Mouse (Mus musculus): Measurements from ENCODE around the gene Wwtr1. TPM values are rescaled to one million over a fixed set of nuclear protein-coding genes. Genes with fewer than 3 reads are reported as not detected.

The Wwtr1 gene
- polyA plus RNA-seq, 1 experiment from 2014 or later: 11.5 TPM

DNA sequence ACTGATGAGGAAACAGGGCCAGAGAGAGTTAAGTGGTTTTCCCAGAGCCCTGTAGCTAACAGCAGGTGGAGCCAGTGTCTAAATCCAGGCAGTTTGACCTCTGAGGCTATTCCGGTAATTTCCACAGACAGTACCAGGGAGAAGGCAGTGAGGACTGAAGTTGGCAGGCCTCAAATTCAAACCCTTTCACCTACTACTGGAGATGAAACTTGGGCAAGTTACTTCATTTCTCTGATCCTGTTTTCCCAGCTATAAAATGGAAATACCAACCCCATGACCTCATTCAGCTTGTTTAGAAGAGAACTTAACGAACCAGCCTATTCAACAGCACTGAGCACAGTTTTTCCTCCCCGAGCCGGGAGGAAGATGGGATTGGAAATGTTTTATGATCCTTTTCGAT is 105.4 kb downstream of the Wwtr1 start:
- H3K36me3 ChIP-seq (replicated peaks): no peaks in the 10 kb centered on the region
- H3K4me1 ChIP-seq: peaks cover 28% of the 10 kb centered on the region
- H3K27me3 ChIP-seq: no peaks in the 10 kb centered on the region
- peak; percentile 39; the same call in 1 of the 2 replicates for ATAC-seq (ENCODE audit: low FRiP score)
- no peak overlapping the region for H3K4me3 ChIP-seq (replicated peaks)
- H3K9me3 ChIP-seq: no peaks in the 10 kb centered on the region
- H3K4me2 ChIP-seq: 0 out of 2 replicates have a peak overlapping the region, but pooled peaks have one; percentile 45
- peak overlapping the region; percentile 88 for H3K27ac ChIP-seq
- 6% methylated on average over 5 of the region's 5 CpGs for WGBS
- no peak overlapping the region for H3K9ac ChIP-seq

DNA sequence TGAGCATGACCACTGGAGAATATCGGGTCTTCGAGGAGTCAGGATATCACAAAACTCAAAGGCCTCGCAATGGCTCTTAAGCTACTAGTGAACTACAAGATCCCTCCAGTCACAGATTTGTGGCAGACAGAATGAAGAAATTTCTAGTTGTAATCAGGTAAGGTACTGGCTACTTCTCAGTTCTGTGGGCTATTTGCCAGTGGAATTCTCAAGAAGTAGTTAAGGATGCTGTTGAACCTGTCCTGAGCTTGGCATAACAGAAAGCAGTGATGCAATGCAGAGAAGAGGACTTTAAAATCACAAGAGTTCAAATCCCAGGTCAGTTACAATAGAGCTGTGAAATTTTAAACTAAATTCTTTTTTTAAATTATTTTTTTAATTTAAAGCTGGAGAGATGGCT is 106.4 kb downstream of the Wwtr1 start:
- Histone ChIP-seq H3K9ac (no peak overlapping the region), H3K9me3 (no peaks in the 10 kb centered on the region), H3K36me3 (replicated peaks) (no peaks in the 10 kb centered on the region), H3K27ac (no peak overlapping the region), H3K4me1 (peaks cover 28% of the 10 kb centered on the region), H3K4me3 (replicated peaks) (no peak overlapping the region), H3K27me3 (no peaks in the 10 kb centered on the region), H3K4me2 (no peak overlapping the region)
- ATAC-seq (ENCODE audit: low FRiP score): no peak
- WGBS: 96% methylated on average over 3 of the region's 3 CpGs

DNA sequence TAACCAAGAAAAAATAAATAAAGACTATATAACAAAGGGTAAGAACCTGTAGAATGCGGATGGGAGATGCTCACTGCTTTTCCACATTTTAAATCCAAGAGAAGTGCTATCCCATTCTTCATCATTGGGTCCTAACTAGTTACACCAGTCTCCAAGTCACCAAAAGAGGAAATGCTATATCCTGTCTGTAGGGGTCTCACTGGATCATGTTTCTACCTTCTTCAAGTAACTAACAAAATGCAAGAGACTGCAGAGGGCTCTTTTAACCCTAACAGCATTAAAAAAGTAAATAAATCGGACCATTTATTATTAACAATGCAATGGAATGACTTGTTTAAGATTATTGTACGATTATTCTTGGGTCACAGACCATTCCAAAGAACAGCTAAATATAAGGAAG is 109.4 kb downstream of the Wwtr1 start:
- peaks cover 11% of the 10 kb centered on the region for H3K4me1 ChIP-seq
- 74% methylated on average over 3 of the region's 3 CpGs for WGBS
- no peak overlapping the region for H3K9ac ChIP-seq
- no peak for ATAC-seq (ENCODE audit: low FRiP score)
- no peaks in the 10 kb centered on the region for H3K9me3 ChIP-seq
- H3K4me2 ChIP-seq: no peak overlapping the region
- H3K27ac ChIP-seq: no peak overlapping the region
- H3K4me3 ChIP-seq (replicated peaks): no peak overlapping the region
- no peaks in the 10 kb centered on the region for H3K27me3 ChIP-seq
- H3K36me3 ChIP-seq (replicated peaks): no peaks in the 10 kb centered on the region

DNA sequence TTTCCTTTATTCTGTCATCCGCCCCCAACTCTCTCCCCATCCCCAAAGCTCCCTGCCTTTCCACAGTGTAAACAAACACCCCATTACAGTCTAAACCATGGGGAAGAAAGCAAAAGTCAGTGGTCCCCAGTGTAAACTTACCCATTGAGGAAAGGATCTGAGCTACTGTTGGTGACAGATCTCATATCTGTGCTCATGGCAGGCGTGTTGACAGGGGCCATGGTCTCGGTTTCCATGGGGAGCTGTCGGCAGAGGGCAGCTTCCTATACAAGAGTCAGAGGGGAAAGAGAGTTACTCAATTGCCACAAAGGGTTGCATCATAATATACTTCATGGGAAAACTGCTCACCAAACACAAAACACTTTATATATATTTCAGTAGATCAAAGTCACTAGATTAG is 112.4 kb downstream of the Wwtr1 start:
- no peak for ATAC-seq (ENCODE audit: low FRiP score)
- Histone ChIP-seq H3K36me3 (replicated peaks) (0 out of 2 replicates have a peak, but pooled peaks cover 5% of the 10 kb centered on the region), H3K4me1 (no peaks in the 10 kb centered on the region), H3K9ac (no peak overlapping the region), H3K27me3 (no peaks in the 10 kb centered on the region), H3K4me2 (no peak overlapping the region), H3K9me3 (no peaks in the 10 kb centered on the region), H3K4me3 (replicated peaks) (no peak overlapping the region), H3K27ac (no peak overlapping the region)
- WGBS: 90% methylated on average over 4 of the region's 4 CpGs

DNA sequence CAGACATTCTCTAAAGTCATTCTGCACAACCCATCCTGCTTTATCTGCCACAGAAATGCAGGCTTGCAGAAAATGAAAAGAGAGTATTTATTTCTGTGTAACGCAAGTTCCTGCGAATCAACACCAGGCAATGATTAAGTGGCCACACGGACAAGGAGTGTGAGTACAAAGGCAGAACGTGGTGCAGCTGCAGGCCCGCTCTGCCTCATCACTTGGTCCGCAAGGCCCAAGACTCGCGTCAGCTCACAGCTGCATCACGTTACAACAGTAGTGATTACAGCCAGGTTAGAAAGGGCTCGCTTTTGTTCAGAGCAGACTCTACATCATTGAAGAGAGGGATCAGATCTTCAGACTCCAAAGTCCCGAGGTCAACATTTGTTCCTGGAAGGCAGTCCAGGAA is 117.1 kb downstream of the Wwtr1 start:
- H3K27me3 ChIP-seq: no peaks in the 10 kb centered on the region
- 59% methylated on average over 11 of the region's 11 CpGs for WGBS
- H3K36me3 ChIP-seq (replicated peaks): 0 out of 2 replicates have a peak, but pooled peaks cover 5% of the 10 kb centered on the region
- no peaks in the 10 kb centered on the region for H3K4me1 ChIP-seq
- no peak overlapping the region for H3K4me3 ChIP-seq (replicated peaks)
- no peak overlapping the region for H3K27ac ChIP-seq
- H3K4me2 ChIP-seq: no peak overlapping the region
- no peak overlapping the region for H3K9ac ChIP-seq
- no peak for ATAC-seq (ENCODE audit: low FRiP score)
- H3K9me3 ChIP-seq: no peaks in the 10 kb centered on the region

DNA sequence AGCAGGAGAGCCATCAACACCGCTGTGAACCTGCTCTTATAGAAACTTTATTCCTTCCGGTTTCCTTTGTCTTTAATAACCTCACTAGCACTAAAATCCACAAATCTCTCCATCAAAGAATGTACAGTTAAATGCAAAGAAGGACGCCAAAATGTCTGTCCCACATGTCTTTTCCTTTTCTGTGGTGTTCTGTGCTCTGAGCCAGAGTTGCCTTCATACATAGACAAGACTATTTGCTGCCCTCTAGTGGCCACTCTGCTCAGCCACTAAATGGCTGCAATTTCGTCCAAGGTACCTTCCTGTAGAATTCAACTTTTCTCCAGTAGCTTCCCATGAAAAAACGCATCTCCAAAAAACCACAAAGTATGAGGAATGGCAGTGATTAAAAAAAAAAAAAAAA is 127.3 kb downstream of the Wwtr1 start:
- WGBS: 37% methylated on average over 5 of the region's 5 CpGs
- no peaks in the 10 kb centered on the region for H3K9me3 ChIP-seq
- H3K4me1 ChIP-seq: no peaks in the 10 kb centered on the region
- no peak overlapping the region for H3K9ac ChIP-seq
- no peak overlapping the region for H3K4me3 ChIP-seq (replicated peaks)
- no peaks in the 10 kb centered on the region for H3K27me3 ChIP-seq
- H3K36me3 ChIP-seq (replicated peaks): no peaks in the 10 kb centered on the region
- ATAC-seq (ENCODE audit: low FRiP score): 0 out of 2 replicates have a peak, but pooled peaks have one; percentile 63
- no peak overlapping the region for H3K27ac ChIP-seq
- no peak overlapping the region for H3K4me2 ChIP-seq

DNA sequence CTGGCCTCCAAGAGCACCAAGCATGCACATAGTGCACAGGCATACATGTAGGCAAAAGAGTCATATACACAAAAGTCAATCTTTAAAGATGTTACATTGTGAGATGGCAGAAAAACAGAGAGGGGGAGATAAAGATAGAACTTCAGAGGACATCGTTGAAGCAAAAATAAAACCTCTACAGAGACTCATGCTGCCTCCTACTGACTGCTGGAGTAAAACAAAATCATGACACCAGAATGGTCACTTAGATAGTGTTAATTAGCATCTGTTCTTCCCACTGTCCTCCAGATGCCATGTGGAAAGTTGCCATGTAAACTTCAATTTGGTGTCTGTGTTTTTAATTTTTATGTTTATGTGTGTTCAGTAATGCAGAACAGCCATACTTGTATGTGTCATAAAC is 127.8 kb downstream of the Wwtr1 start:
- H3K4me1 ChIP-seq: no peaks in the 10 kb centered on the region
- H3K9ac ChIP-seq: no peak overlapping the region
- WGBS: 63% methylated on average over 1 of the region's 1 CpGs
- no peak for ATAC-seq (ENCODE audit: low FRiP score)
- no peaks in the 10 kb centered on the region for H3K9me3 ChIP-seq
- H3K4me3 ChIP-seq (replicated peaks): no peak overlapping the region
- H3K4me2 ChIP-seq: no peak overlapping the region
- no peaks in the 10 kb centered on the region for H3K27me3 ChIP-seq
- H3K36me3 ChIP-seq (replicated peaks): no peaks in the 10 kb centered on the region
- H3K27ac ChIP-seq: no peak overlapping the region

DNA sequence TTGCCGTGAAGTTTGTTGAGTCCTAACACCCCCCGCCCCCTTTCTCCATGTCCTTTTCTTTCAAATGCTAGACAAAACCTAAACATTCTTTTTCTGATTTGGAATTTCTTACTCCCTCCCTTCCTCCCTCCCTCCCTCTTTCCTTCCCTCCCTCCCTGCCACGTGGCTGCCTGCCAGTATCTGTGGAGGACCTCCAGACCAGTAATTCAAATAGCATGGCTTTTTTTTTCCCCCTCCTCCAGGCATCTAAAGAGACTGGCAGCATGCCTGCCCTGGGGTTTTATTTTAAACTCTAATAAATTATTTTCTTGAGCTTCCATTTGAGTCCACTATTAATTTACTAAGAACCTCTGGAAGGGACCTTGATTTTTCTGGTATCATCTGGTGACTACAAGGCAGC is 130.0 kb downstream of the Wwtr1 start:
- no peaks in the 10 kb centered on the region for H3K4me1 ChIP-seq
- ATAC-seq (ENCODE audit: low FRiP score): no peak

DNA sequence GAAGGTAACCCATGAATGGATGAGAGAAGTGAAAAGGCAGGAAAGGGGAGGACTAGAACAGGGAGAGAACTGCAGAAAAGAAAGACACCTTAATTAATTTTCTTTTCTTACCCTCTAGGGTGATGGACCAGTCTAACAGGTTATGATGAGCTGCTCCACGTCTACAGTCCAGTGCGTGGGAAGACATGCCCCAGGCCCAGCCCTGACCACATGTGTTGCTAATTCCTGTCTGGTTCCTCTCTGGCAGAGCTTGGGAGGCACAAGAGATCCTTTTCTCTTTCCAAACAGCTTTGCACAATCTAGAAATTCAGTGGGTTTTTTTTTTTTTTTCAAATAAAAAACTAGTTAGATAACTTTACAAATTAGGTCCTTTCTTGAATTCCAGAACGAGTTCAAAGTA is 134.8 kb downstream of the Wwtr1 start:
- no peak for ATAC-seq (ENCODE audit: low FRiP score)
- Histone ChIP-seq H3K36me3 (replicated peaks) (no peaks in the 10 kb centered on the region), H3K4me3 (replicated peaks) (no peak overlapping the region), H3K4me2 (no peak overlapping the region), H3K27ac (no peak overlapping the region), H3K4me1 (no peaks in the 10 kb centered on the region), H3K27me3 (no peaks in the 10 kb centered on the region), H3K9ac (no peak overlapping the region), H3K9me3 (no peaks in the 10 kb centered on the region)
- 82% methylated on average over 3 of the region's 3 CpGs for WGBS

More for the DNA sequence above, 130.0 kb downstream of the Wwtr1 start:
- H3K27me3 ChIP-seq: no peaks in the 10 kb centered on the region
- WGBS: 55% methylated on average over 3 of the region's 3 CpGs
- H3K9ac ChIP-seq: no peak overlapping the region
- H3K27ac ChIP-seq: no peak overlapping the region
- H3K4me2 ChIP-seq: no peak overlapping the region
- H3K4me3 ChIP-seq (replicated peaks): no peak overlapping the region
- H3K9me3 ChIP-seq: no peaks in the 10 kb centered on the region
- H3K36me3 ChIP-seq (replicated peaks): no peaks in the 10 kb centered on the region

DNA sequence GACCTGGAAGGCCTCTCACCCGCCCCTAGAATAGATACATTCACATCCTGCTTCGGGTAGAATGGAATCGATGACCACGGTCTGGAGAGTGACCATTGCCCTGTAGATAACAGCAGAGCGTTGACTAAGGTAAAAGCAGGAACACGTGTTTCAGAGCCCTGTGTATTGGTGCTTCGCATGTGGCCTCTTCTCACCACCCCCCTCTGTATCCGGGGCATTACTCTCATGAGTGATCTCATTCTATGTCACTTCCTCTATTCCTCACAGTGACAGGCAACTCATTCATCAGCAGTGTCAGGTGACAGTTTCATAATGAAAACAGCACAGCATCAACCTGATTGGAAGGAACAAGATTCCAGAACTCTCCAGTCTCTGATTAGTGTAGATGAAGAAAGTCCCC is 140.3 kb downstream of the Wwtr1 start:
- H3K4me3 ChIP-seq (replicated peaks): no peak overlapping the region
- no peak for ATAC-seq (ENCODE audit: low FRiP score)
- H3K4me1 ChIP-seq: no peaks in the 10 kb centered on the region
- no peaks in the 10 kb centered on the region for H3K27me3 ChIP-seq
- no peak overlapping the region for H3K9ac ChIP-seq
- no peak overlapping the region for H3K4me2 ChIP-seq
- no peak overlapping the region for H3K27ac ChIP-seq
- H3K36me3 ChIP-seq (replicated peaks): no peaks in the 10 kb centered on the region
- no peaks in the 10 kb centered on the region for H3K9me3 ChIP-seq
- 82% methylated on average over 8 of the region's 8 CpGs for WGBS

DNA sequence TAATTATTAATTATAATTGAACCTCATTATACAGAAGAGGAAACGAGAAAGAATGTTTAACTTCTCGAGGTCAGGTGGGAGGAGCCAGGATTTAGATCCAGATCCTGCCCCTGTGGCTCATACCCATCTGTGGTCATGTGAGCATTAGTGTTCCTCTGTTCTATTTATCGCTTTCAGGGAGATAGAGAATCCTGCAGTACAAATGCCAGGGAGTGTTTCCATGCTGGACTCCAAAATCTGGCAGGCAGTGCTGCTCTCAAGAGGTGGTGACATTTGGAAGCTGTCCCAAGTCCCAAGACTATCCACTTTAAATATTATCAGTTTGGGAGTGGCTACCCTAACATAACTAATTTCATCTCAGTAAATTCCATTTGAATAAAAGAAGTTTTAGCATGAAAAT is 144.0 kb downstream of the Wwtr1 start:
- Histone ChIP-seq H3K36me3 (replicated peaks) (no peaks in the 10 kb centered on the region), H3K4me1 (no peaks in the 10 kb centered on the region), H3K4me2 (no peak overlapping the region), H3K27ac (no peak overlapping the region), H3K4me3 (replicated peaks) (no peak overlapping the region), H3K9me3 (no peaks in the 10 kb centered on the region), H3K27me3 (no peaks in the 10 kb centered on the region), H3K9ac (no peak overlapping the region)
- 78% methylated on average over 3 of the region's 3 CpGs for WGBS
- no peak for ATAC-seq (ENCODE audit: low FRiP score)

DNA sequence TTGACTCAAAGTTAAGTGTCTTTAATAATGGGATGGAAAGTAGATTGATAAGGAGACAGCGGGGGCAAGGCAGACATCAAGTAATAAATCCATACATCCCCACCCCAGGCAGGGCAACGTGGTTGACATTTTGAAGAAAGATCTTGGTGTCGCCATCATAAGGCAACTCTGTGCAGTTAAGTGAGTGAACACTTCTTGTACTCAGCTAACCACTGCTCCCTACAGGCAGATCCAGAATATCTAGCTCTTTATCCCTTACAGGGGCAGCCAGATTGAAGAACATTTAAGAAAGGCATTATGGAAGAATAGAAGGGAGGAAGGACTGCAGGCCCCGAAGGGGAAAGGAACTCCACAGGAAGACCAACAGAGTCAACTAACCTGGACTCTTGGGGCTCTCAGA is 146.2 kb downstream of the Wwtr1 start:
- Histone ChIP-seq H3K9ac (no peak overlapping the region), H3K9me3 (no peaks in the 10 kb centered on the region), H3K36me3 (replicated peaks) (no peaks in the 10 kb centered on the region), H3K4me2 (no peak overlapping the region), H3K4me3 (replicated peaks) (no peak overlapping the region), H3K27me3 (no peaks in the 10 kb centered on the region), H3K27ac (no peak overlapping the region), H3K4me1 (no peaks in the 10 kb centered on the region)
- 74% methylated on average over 4 of the region's 4 CpGs for WGBS
- no peak for ATAC-seq (ENCODE audit: low FRiP score)

DNA sequence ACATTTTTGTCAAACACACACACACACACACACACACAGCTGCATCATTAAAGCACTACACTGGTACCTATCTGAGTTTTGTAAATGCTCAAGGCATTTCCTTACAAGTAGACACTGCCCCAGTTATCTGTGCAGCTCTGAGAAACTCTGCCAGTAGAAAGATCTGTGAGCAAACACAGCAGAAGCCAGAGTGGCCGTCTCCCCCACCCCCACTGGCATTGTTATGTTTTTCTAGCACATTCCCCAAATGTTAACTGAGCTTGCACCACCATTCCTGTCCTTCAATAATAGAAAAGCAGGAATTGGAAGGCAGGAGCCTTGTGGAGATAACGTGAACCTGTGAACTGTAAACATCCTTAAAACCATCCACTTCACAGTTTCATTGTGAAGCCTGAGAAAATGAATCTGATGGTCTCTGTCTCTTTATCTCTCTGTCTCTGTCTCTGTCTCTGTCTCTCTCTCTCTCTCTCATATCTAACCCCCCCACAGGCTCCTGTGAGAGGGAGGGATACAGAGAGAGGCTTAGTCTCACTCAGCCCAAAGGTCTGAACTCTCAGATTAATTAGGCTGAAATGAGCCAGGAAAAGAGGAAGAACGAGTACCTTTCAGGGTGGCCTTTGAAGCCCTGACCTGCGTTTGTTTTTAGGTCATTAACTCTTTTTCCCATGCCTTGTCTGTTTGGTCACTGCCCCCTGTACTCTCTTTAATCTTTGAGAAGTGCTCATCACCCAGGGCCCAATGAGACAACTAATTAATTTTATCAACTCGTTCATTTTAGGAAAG is 146.8 kb downstream of the Wwtr1 start:
- H3K9me3 ChIP-seq: no peaks in the 10 kb centered on the region
- H3K4me3 ChIP-seq (replicated peaks): no peak overlapping the region
- H3K4me1 ChIP-seq: no peaks in the 10 kb centered on the region
- no peak overlapping the region for H3K9ac ChIP-seq
- H3K27ac ChIP-seq: no peak overlapping the region
- H3K27me3 ChIP-seq: no peaks in the 10 kb centered on the region
- no peak for ATAC-seq (ENCODE audit: low FRiP score)
- H3K36me3 ChIP-seq (replicated peaks): no peaks in the 10 kb centered on the region
- 49% methylated on average over 5 of the region's 5 CpGs for WGBS
- H3K4me2 ChIP-seq: no peak overlapping the region
